Mouse (Mus musculus) cerebellum, adult (tissue): ENCODE results near the gene Tbxas1.
A peak's percentile ranks its signal among the peaks of the same experiment; 100 is the strongest.

Experiments
- ATAC-seq: cut with Nextera tagmentation; 2 replicates; pipeline ENCODE4 v1.9.2; 2017; ENCODE audit warnings: mild to moderate bottlenecking, moderate library complexity, mixed read lengths; ENCODE audit not compliant: insufficient number of reproducible peaks, low FRiP score, low TSS enrichment

Tbxas1 gene

GRCm38 (mm10) chr6:38851740-38852139 lies 23.5 kb upstream of the Tbxas1 start:
- no peak for ATAC-seq

GRCm38 (mm10) chr6:38853561-38853992 lies 21.6 kb upstream of the Tbxas1 start:
- ATAC-seq = peak; percentile 71

GRCm38 (mm10) chr6:38859819-38860218 lies 15.4 kb upstream of the Tbxas1 start:
- no peak for ATAC-seq

GRCm38 (mm10) chr6:38860301-38860700 lies 14.9 kb upstream of the Tbxas1 start:
- no peak for ATAC-seq

GRCm38 (mm10) chr6:38863595-38863994 lies 11.6 kb upstream of the Tbxas1 start:
- ATAC-seq = no peak

GRCm38 (mm10) chr6:38865805-38866204 lies 9.4 kb upstream of the Tbxas1 start:
- no peak for ATAC-seq

GRCm38 (mm10) chr6:38866357-38866756 lies 8.8 kb upstream of the Tbxas1 start:
- no peak for ATAC-seq

GRCm38 (mm10) chr6:38866761-38867160 lies 8.4 kb upstream of the Tbxas1 start:
- no peak for ATAC-seq

GRCm38 (mm10) chr6:38867291-38867690 lies 7.9 kb upstream of the Tbxas1 start:
- ATAC-seq = no peak

GRCm38 (mm10) chr6:38868974-38869373 lies 6.2 kb upstream of the Tbxas1 start:
- ATAC-seq = no peak

GRCm38 (mm10) chr6:38870070-38870469 lies 5.1 kb upstream of the Tbxas1 start:
- ATAC-seq = no peak

GRCm38 (mm10) chr6:38871051-38871450 lies 4.2 kb upstream of the Tbxas1 start:
- ATAC-seq = no peak

- ATAC-seq = no peak
Observed at GRCm38 (mm10) chr6:38873316-38873715, 1.9 kb upstream of the Tbxas1 start.

GRCm38 (mm10) chr6:38874035-38874434 lies 1.2 kb upstream of the Tbxas1 start:
- no peak for ATAC-seq

GRCm38 (mm10) chr6:38874565-38875257 lies 493 bp upstream of the Tbxas1 start:
- ATAC-seq = no peak

- peak; percentile 72 for ATAC-seq
Observed at GRCm38 (mm10) chr6:38876071-38876911, 1.1 kb downstream of the Tbxas1 start, which contains the start of gene Hipk2. Gene Hipk2, minus strand, starts transcription at chr6:38876165.

GRCm38 (mm10) chr6:38877674-38878073 lies 2.5 kb downstream of the Tbxas1 start:
- no peak for ATAC-seq

- ATAC-seq = no peak
Observed at GRCm38 (mm10) chr6:38881468-38881867, 6.3 kb downstream of the Tbxas1 start.

- no peak for ATAC-seq
Observed at GRCm38 (mm10) chr6:38881975-38882374, 6.8 kb downstream of the Tbxas1 start.

GRCm38 (mm10) chr6:38882728-38883171 lies 7.5 kb downstream of the Tbxas1 start:
- ATAC-seq = peak; percentile 85

GRCm38 (mm10) chr6:38884482-38884881 lies 9.3 kb downstream of the Tbxas1 start:
- ATAC-seq = no peak
